Mouse (Mus musculus): Measurements from ENCODE around the gene Selenbp1. TPM values are rescaled to one million over a fixed set of nuclear protein-coding genes. Genes with fewer than 3 reads are reported as not detected.
A peak's percentile ranks its signal among the peaks of the same experiment; 100 is the strongest.

Gene Selenbp1
- total and polyA plus RNA-seq, 3 experiments, result 0.25 TPM; not detected in 2

- TF ChIP-seq USF2 (conservative IDR thresholded peaks at IDR 0.05; ENCODE audit: low read depth, low read length) (no peak), MEF2A (IDR thresholded peaks at IDR 0.05; ENCODE audit: borderline replicate concordance, low read depth, low read length) (0 out of 2 replicates have a peak, but pooled peaks have one; percentile 7), MAZ (IDR thresholded peaks at IDR 0.05; ENCODE audit: low read depth, low read length) (no peak), MYC (IDR thresholded peaks at IDR 0.05; ENCODE audit: low read depth, low read length) (peak; percentile 97), POLR2A (IDR thresholded peaks at IDR 0.05; ENCODE audit: low read depth, low read length) (peak; percentile 97), JUND (conservative IDR thresholded peaks at IDR 0.05; ENCODE audit: low read depth, low read length) (no peak), RCOR1 (conservative IDR thresholded peaks at IDR 0.05; ENCODE audit: low read depth, low read length) (no peak), GABPA (IDR thresholded peaks at IDR 0.05; ENCODE audit: insufficient replicate concordance, low read depth, low read length) (no peak), HCFC1 (IDR thresholded peaks at IDR 0.05; ENCODE audit: low read depth, low read length) (peak; percentile 81), CHD1 (IDR thresholded peaks at IDR 0.05; ENCODE audit: low read depth, low read length) (no peak), ELF1 (IDR thresholded peaks at IDR 0.05; ENCODE audit: low read depth, low read length) (peak; percentile 80), ZMIZ1 (IDR thresholded peaks at IDR 0.05; ENCODE audit: low read depth, low read length) (peak; percentile 79; the same call in 1 of the 2 replicates), SIN3A (IDR thresholded peaks at IDR 0.05; ENCODE audit: low read length) (peak; percentile 84), UBTF (IDR thresholded peaks at IDR 0.05; ENCODE audit: low read depth, low read length) (no peak), TBP (conservative IDR thresholded peaks at IDR 0.05; ENCODE audit: low read depth, low read length) (peak; percentile 96)
Observed at GRCm38 (mm10) chr3:94886316-94887224, 46.3 kb upstream of the Selenbp1 start, which contains the start of gene Psmb4 (continued).

- peak; percentile 70 for DNase-seq (ENCODE audit: extremely low read depth)
- Histone ChIP-seq H3K4me3 (replicated peaks in 1 of 3; ENCODE audit: low read depth in 2 of 3, low read length in 2 of 3, poor library complexity in 1 of 3) (no peak overlapping the region), H3K36me3 (replicated peaks in 1 of 2; ENCODE audit: control insufficient read depth in 1 of 2, insufficient read depth in 1 of 2, low read length in 1 of 2) (peaks cover 18 to 23% of the 10 kb centered on the region in 2 experiments), H3K9me3 (replicated peaks; ENCODE audit: low read length) (no peaks in the 10 kb centered on the region), H3K4me2 (ENCODE audit: insufficient read depth, low read depth, poor library complexity, severe bottlenecking) (no peak overlapping the region), H3K9ac (ENCODE audit: insufficient read depth, low read depth) (no peak overlapping the region), H3K79me2 (replicated peaks; ENCODE audit: control insufficient read depth, extremely low read depth, insufficient read depth, poor library complexity, severe bottlenecking) (peaks cover 16% of the 10 kb centered on the region), H3K4me1 (ENCODE audit: control insufficient read depth in 1 of 2, insufficient read depth in 2 of 2) (peaks cover 2 to 22% of the 10 kb centered on the region in 2 experiments; a peak in 3 of 4 replicates), H3K27ac (ENCODE audit: insufficient read depth, low read depth) (no peak overlapping the region), H3K27me3 (replicated peaks) (no peaks in the 10 kb centered on the region)
- TF ChIP-seq MAFK (IDR thresholded peaks at IDR 0.05; ENCODE audit: insufficient replicate concordance, low read length), result 0 out of 2 replicates have a peak, but pooled peaks have one; percentile 56
- TF ChIP-seq MEF2A (IDR thresholded peaks at IDR 0.05; ENCODE audit: borderline replicate concordance, low read depth, low read length), result no peak
- no peak for TF ChIP-seq UBTF (IDR thresholded peaks at IDR 0.05; ENCODE audit: low read depth, low read length)
- no peak for TF ChIP-seq ZC3H11A (IDR thresholded peaks at IDR 0.05; ENCODE audit: low read depth, low read length)
- TF ChIP-seq CTCF (conservative IDR thresholded peaks at IDR 0.05 in 1 of 2, IDR thresholded peaks at IDR 0.05 in 1 of 2; ENCODE audit: low read depth in 2 of 2, low read length in 2 of 2), result peak; percentile 34 to 79
- peak; percentile 64; the same call in 1 of the 2 replicates for TF ChIP-seq MAX (IDR thresholded peaks at IDR 0.05; ENCODE audit: low read length)
- TF ChIP-seq POLR2A (IDR thresholded peaks at IDR 0.05; ENCODE audit: low read depth, low read length), result no peak
- TF ChIP-seq SMC3 (IDR thresholded peaks at IDR 0.05; ENCODE audit: low read depth, low read length), result peak; percentile 61
- TF ChIP-seq MYC (IDR thresholded peaks at IDR 0.05; ENCODE audit: low read depth, low read length), result peak; percentile 64; the same call in 1 of the 2 replicates
- TF ChIP-seq USF1 (IDR thresholded peaks at IDR 0.05; ENCODE audit: low read depth, low read length), result no peak
- TF ChIP-seq NELFE (IDR thresholded peaks at IDR 0.05; ENCODE audit: low read depth, low read length), result no peak
- TF ChIP-seq RAD21 (IDR thresholded peaks at IDR 0.05; ENCODE audit: low read depth, low read length), result peak; percentile 75
- dilution Hi-C loops (cut with MboI; ENCODE audit: extremely low pct_ligation_motif_present, extremely low pct_unique_long_range_greater_than_20kb, low sequenced_read_pairs), result no loop called here
- in situ Hi-C loops (cut with MboI; ENCODE audit: low pct_ligation_motif_present, low pct_unique_long_range_greater_than_20kb, low sequenced_read_pairs), result no loop called here
Observed at GRCm38 (mm10) chr3:94888595-94888994, 44.3 kb upstream of the Selenbp1 start.

Measured in CH12.LX (cell line).